Mouse (Mus musculus) embryonic facial prominence, embryonic 11.5 days (tissue): Measurements from ENCODE around the gene Xylb. TPM values are rescaled to one million over a fixed set of nuclear protein-coding genes. Genes with fewer than 3 reads are reported as not detected.

ENCODE experiments used
- ATAC-seq: fragments of 200-750 bp; cut with Nextera tagmentation; replicated peaks from 2 replicates; pipeline ENCODE4 v1.8.0; 2017; ENCODE audit warnings: low read depth; ENCODE audit not compliant: insufficient number of reproducible peaks, low FRiP score, low TSS enrichment
- DNase-seq: peaks from one replicate; pipeline ENCODE4 v3.0.0-alpha.2; 2015; ENCODE audit warnings: low spot score
- H3K27ac ChIP-seq: fragments of 300-500 bp; sonication (generic); replicated peaks from 2 replicates; pipeline ENCODE4 v1.5.1; 2014; ENCODE audit warnings: mild to moderate bottlenecking, low read depth, low read length, control low read depth
- H3K27me3 ChIP-seq: fragments of 300-500 bp; sonication (generic); 2 replicates; pipeline ENCODE4 v1.6.1; 2014; ENCODE audit warnings: mild to moderate bottlenecking, low read length, moderate library complexity, mixed read lengths; ENCODE audit not compliant: control insufficient read depth, insufficient read depth
- H3K36me3 ChIP-seq: fragments of 300-500 bp; sonication (generic); replicated peaks from 2 replicates; pipeline ENCODE4 v1.6.1; 2014; ENCODE audit warnings: low read depth, mild to moderate bottlenecking, low read length, moderate library complexity, mixed read lengths; ENCODE audit not compliant: control insufficient read depth, insufficient read depth
- H3K4me1 ChIP-seq: fragments of 300-500 bp; sonication (generic); 2 replicates; pipeline ENCODE4 v1.6.1; 2014; ENCODE audit warnings: low read length, mixed read lengths; ENCODE audit not compliant: control insufficient read depth, insufficient read depth
- H3K4me2 ChIP-seq: fragments of 300-500 bp; sonication (generic); 2 replicates; pipeline ENCODE4 v1.6.1; 2014; ENCODE audit warnings: low read depth, mild to moderate bottlenecking, control low read depth, low read length, moderate library complexity
- H3K4me3 ChIP-seq: fragments of 300-500 bp; sonication (generic); 2 replicates; pipeline ENCODE4 v1.5.1; 2014; ENCODE audit warnings: low read depth, low read length, control low read depth
- H3K9ac ChIP-seq: fragments of 300-500 bp; sonication (generic); replicated peaks from 2 replicates; pipeline ENCODE4 v1.6.1; 2014; ENCODE audit warnings: mild to moderate bottlenecking, control low read depth, low read length
- H3K9me3 ChIP-seq: fragments of 300-500 bp; sonication (generic); replicated peaks from 2 replicates; pipeline ENCODE4 v1.6.1; 2016; ENCODE audit warnings: mild to moderate bottlenecking, low read length, inconsistent platforms, mixed read lengths; ENCODE audit not compliant: control insufficient read depth
- WGBS: fragments of 180-500 bp; shearing (Covaris S2); extraction: QIAGEN DNeasy Blood & Tissue Kit; methylation state at CpG from one replicate; pipeline ENCODE4 v1.1.7; 2014; 5-methylcytosine and 5-hydroxymethylcytosine counted together
- polyA plus RNA-seq: library from polyadenylated mRNA; unstranded; fragments of >200 nt; fragmentation: Nextera tagmentation; extraction: Ambion mirVana; gene quantifications from 2 replicates; pipeline ENCODE4 v1.2.1, GENCODE M21; 2014

Xylb gene
- polyA plus RNA-seq, 1 experiment from 2014 or later: 6.3 TPM

GRCm38 (mm10) chr9:119335571-119335970 is 21.6 kb upstream of the Xylb start:
- no peaks in the 10 kb centered on the region for H3K4me1 ChIP-seq
- ATAC-seq (no peak), DNase-seq (no peak)
- no peaks in the 10 kb centered on the region for H3K9me3 ChIP-seq
- 89% methylated on average over 4 of the region's 4 CpGs for WGBS
- H3K27ac ChIP-seq: no peak overlapping the region
- no peak overlapping the region for H3K4me2 ChIP-seq
- peaks cover 2% of the 10 kb centered on the region; the same call in 1 of the 2 replicates for H3K27me3 ChIP-seq
- H3K4me3 ChIP-seq: no peak overlapping the region
- H3K36me3 ChIP-seq: no peaks in the 10 kb centered on the region
- H3K9ac ChIP-seq: no peak overlapping the region

DNA sequence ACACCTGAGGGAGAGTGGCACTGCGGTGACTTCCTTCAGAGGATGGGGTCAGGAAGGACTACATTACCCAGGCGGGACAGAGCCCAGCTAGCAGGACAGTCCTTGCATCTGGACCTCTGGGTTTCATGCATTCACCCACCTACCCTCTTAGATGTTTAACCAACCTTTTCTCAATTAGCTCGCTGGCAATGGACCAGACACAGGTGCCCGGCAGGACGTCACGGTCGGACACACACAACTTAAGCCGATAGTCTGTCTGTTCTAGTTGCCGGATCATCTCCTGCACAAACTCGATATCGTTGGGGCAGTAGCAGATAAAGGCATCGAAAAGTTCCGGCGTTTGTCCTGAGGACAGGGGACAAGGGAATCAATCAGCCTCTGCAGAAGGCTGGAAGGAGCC is 19.3 kb upstream of the Xylb start:
- peaks cover 4% of the 10 kb centered on the region for H3K4me1 ChIP-seq
- no peak for ATAC-seq

GRCm38 (mm10) chr9:119338350-119338749 is 18.8 kb upstream of the Xylb start:
- Histone ChIP-seq H3K27me3 (peaks cover 2% of the 10 kb centered on the region; the same call in 1 of the 2 replicates), H3K36me3 (no peaks in the 10 kb centered on the region), H3K9me3 (no peaks in the 10 kb centered on the region), H3K4me2 (no peak overlapping the region), H3K4me1 (peaks cover 4% of the 10 kb centered on the region), H3K4me3 (no peak overlapping the region), H3K9ac (no peak overlapping the region), H3K27ac (no peak overlapping the region)
- ATAC-seq (no peak), DNase-seq (no peak)
- WGBS: 91% methylated on average over 3 of the region's 3 CpGs

More for the DNA sequence above, 19.3 kb upstream of the Xylb start:
- no peak overlapping the region for H3K9ac ChIP-seq
- peaks cover 2% of the 10 kb centered on the region; the same call in 1 of the 2 replicates for H3K27me3 ChIP-seq
- H3K4me3 ChIP-seq: no peak overlapping the region
- WGBS: 90% methylated on average over 14 of the region's 14 CpGs
- H3K36me3 ChIP-seq: no peaks in the 10 kb centered on the region
- H3K27ac ChIP-seq: no peak overlapping the region
- no peak overlapping the region for H3K4me2 ChIP-seq
- DNase-seq: no peak
- no peaks in the 10 kb centered on the region for H3K9me3 ChIP-seq

- no peak for DNase-seq
- peak overlapping the region; percentile 77; the same call in 1 of the 2 replicates for H3K4me3 ChIP-seq
- peak overlapping the region; percentile 83 for H3K4me2 ChIP-seq
- WGBS: 57% methylated on average over 7 of the region's 7 CpGs
- H3K9me3 ChIP-seq: no peaks in the 10 kb centered on the region
- H3K4me1 ChIP-seq: peaks cover 4% of the 10 kb centered on the region
- H3K27ac ChIP-seq: no peak overlapping the region
- H3K36me3 ChIP-seq: no peaks in the 10 kb centered on the region
- H3K9ac ChIP-seq: peak overlapping the region; percentile 60
- peaks cover 2% of the 10 kb centered on the region; the same call in 1 of the 2 replicates for H3K27me3 ChIP-seq
- no peak for ATAC-seq
These were observed 18.1 kb upstream of the Xylb start for GRCm38 (mm10) chr9:119339106-119339505.

- ATAC-seq (no peak), DNase-seq (peak; percentile 57)
- H3K9me3 ChIP-seq: no peaks in the 10 kb centered on the region
- peaks cover 4% of the 10 kb centered on the region for H3K4me1 ChIP-seq
- peaks cover 2% of the 10 kb centered on the region; the same call in 1 of the 2 replicates for H3K27me3 ChIP-seq
- H3K4me3 ChIP-seq: peak within 1 kb of the TSS; percentile 77
- H3K36me3 ChIP-seq: no peaks in the 10 kb centered on the region
- H3K4me2 ChIP-seq: peak within 1 kb of the TSS; percentile 83
- H3K27ac ChIP-seq: no peak within 1 kb of the TSS; the same call in 1 of the 2 replicates
- H3K9ac ChIP-seq: peak within 1 kb of the TSS; percentile 60
- WGBS: 2% methylated on average over 43 of the region's 43 CpGs
These were observed 17.5 kb upstream of the Xylb start, which contains the start of gene Acaa1a for GRCm38 (mm10) chr9:119339558-119340211. Gene Acaa1a, plus strand, starts transcription at chr9:119339676.

GRCm38 (mm10) chr9:119340212-119340580 is 17.0 kb upstream of the Xylb start:
- no peak for ATAC-seq
- Histone ChIP-seq H3K4me3 (peak overlapping the region; percentile 77), H3K9ac (peak overlapping the region; percentile 53), H3K4me1 (peaks cover 4% of the 10 kb centered on the region), H3K27ac (no peak overlapping the region), H3K4me2 (peak overlapping the region; percentile 83), H3K27me3 (peaks cover 2% of the 10 kb centered on the region; the same call in 1 of the 2 replicates), H3K36me3 (no peaks in the 10 kb centered on the region), H3K9me3 (no peaks in the 10 kb centered on the region)
- WGBS: 8% methylated on average over 8 of the region's 8 CpGs
- DNase-seq: no peak

DNA sequence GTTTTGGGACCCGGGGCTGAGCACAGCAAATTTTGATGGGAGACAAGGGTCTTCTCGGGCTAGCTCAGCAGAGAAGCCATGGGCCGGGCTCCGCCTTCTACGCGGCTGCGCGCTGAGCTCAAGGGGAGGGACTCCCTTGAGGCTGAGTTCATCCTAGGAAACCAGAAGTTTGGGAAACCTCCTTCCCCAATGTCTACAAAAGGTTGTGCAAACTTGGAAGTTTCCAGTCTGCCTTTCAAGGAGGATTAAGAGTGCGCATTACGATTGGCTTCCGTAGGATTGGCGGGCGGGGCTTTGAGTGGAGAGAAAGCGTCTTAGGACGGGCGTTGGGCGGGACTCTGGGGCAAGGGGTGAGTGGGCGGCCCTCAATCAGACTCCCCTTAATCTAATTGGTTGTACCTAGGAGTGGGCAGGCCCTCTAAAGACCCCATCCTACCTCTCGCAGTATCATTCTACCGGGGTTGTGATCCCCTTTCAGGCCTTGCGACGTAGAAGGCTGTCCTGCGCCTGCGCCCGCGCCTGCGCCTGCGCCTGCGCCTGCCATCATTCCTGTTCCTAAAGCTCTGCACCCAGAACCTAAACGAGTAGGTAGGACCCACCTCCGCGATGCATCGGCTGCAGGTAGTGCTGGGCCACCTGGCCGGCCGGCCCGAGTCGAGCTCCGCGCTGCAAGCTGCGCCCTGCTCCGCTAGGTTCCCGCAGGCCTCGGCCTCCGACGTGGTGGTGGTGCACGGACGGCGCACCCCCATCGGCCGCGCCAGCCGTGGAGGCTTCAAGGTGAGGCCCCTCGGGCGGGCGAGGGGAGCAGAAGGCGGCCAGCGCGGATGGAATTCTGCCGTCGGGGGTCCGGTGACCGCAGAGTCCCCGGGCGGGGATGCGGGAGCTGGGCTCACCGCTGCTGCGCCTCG is 16.0 kb upstream of the Xylb start, which contains the start of gene Myd88:
Myd88 (minus strand) TSS at position 503 of the 908 bp plus-strand sequence.
- Histone ChIP-seq H3K4me3 (peak within 1 kb of the TSS; percentile 77), H3K4me1 (peaks cover 4% of the 10 kb centered on the region), H3K9me3 (no peaks in the 10 kb centered on the region), H3K36me3 (0 out of 2 replicates have a peak, but pooled peaks cover 2% of the 10 kb centered on the region), H3K4me2 (peak within 1 kb of the TSS; percentile 83), H3K9ac (peak within 1 kb of the TSS; percentile 74), H3K27me3 (peaks cover 2% of the 10 kb centered on the region; the same call in 1 of the 2 replicates), H3K27ac (peak within 1 kb of the TSS; percentile 59)
- WGBS: under 1% methylated on average over 62 of the region's 68 CpGs
- peak; percentile 98 for ATAC-seq
- DNase-seq: peak; percentile 98
